Mouse (Mus musculus): ENCODE data around the gene Gramd1b. TPM values are rescaled to one million over a fixed set of nuclear protein-coding genes. Genes with fewer than 3 reads are reported as not detected.
A peak's percentile ranks its signal among the peaks of the same experiment; 100 is the strongest.

The Gramd1b gene
- 3.0 and 6.0 TPM in 2 replicates for polyA plus RNA-seq (2015; fragmentation: Nextera tagmentation; extraction: Ambion mirVana)

- Histone ChIP-seq H3K27me3 (peaks cover 54% of the 10 kb centered on the region), H3K36me3 (no peaks in the 10 kb centered on the region), H3K9me3 (no peaks in the 10 kb centered on the region), H3K4me3 (peak within 1 kb of the TSS; percentile 52), H3K9ac (peak within 1 kb of the TSS; percentile 59), H3K4me1 (peaks cover 7% of the 10 kb centered on the region; the same call in 1 of the 2 replicates), H3K4me2 (replicated peaks) (peak within 1 kb of the TSS; percentile 87), H3K27ac (no peak within 1 kb of the TSS)
- under 1% methylated on average over 40 of the region's 40 CpGs for WGBS
- ATAC-seq (ENCODE audit: low FRiP score, low read depth) = peak; percentile 64
These were observed at the start of gene Gramd1b for GRCm38 (mm10) chr9:40531027-40531621. Gene Gramd1b (minus strand): TSS chr9:40531383.

GRCm38 (mm10) chr9:40578726-40579625 is 47.8 kb upstream of the Gramd1b start:
- Histone ChIP-seq H3K4me3 (no peak overlapping the region), H3K9me3 (no peaks in the 10 kb centered on the region), H3K27me3 (no peaks in the 10 kb centered on the region), H3K9ac (no peak overlapping the region), H3K4me1 (peaks cover 5% of the 10 kb centered on the region; the same call in 1 of the 2 replicates), H3K4me2 (replicated peaks) (no peak overlapping the region), H3K27ac (no peak overlapping the region), H3K36me3 (no peaks in the 10 kb centered on the region)
- ATAC-seq (ENCODE audit: low FRiP score, low read depth) = no peak
- 68% methylated on average over 11 of the region's 11 CpGs for WGBS

- ATAC-seq (ENCODE audit: low FRiP score, low read depth) = no peak
- WGBS = 66% methylated on average over 7 of the region's 7 CpGs
- Histone ChIP-seq H3K27ac (no peak overlapping the region), H3K9me3 (no peaks in the 10 kb centered on the region), H3K27me3 (no peaks in the 10 kb centered on the region), H3K4me1 (peaks cover 5% of the 10 kb centered on the region; the same call in 1 of the 2 replicates), H3K9ac (no peak overlapping the region), H3K4me3 (no peak overlapping the region), H3K4me2 (replicated peaks) (no peak overlapping the region), H3K36me3 (no peaks in the 10 kb centered on the region)
These were observed 45.9 kb upstream of the Gramd1b start for GRCm38 (mm10) chr9:40577132-40577531.

DNA sequence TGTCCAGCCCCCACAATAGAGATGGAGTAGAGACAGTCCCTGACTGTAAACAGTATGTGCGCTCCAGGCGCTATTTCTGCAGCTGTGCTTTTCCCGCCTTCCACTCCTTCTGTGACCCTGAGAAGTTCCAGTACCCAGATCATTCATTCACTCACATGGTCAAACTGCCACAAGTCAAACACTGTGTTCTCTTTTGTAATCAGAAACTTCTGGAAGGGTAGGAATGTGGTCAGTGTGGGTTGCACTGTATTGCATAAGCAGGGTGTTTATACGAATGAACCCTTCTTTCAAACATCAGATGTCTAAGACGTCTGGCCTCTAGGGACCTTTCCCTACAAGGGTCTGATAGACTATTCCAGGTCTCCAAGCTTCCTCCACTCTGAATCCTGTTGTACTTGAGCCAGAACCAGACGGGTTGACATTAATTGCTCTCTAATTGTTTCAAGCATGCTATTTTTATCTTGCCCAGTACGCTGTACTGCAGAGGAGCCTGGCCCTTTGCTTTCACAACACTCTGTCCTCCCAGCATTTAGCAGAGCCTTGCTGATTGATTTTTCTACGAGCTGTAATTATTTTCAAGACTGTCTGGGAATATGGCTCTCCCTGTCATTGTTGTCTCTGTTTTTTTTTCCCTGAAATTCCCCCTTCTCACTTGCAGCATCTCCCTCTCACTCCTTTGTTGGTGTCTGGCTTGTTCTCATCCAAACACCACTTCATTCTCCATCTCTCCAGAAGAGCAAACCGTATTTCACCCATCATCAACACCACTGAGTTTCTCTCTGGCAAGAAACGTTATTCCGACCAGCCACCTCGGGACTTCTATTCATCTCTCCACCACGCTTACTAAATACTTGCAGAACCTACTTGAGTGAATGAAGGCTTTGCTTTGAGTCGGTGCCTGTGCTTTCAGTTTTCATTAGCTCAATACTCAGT is 44.1 kb upstream of the Gramd1b start:
- Histone ChIP-seq H3K4me1 (peaks cover 5% of the 10 kb centered on the region; the same call in 1 of the 2 replicates), H3K9ac (no peak overlapping the region), H3K27me3 (no peaks in the 10 kb centered on the region), H3K27ac (no peak overlapping the region), H3K9me3 (no peaks in the 10 kb centered on the region), H3K4me2 (replicated peaks) (no peak overlapping the region), H3K36me3 (no peaks in the 10 kb centered on the region), H3K4me3 (no peak overlapping the region)
- 55% methylated on average over 14 of the region's 14 CpGs for WGBS
- no peak for ATAC-seq (ENCODE audit: low FRiP score, low read depth)

DNA sequence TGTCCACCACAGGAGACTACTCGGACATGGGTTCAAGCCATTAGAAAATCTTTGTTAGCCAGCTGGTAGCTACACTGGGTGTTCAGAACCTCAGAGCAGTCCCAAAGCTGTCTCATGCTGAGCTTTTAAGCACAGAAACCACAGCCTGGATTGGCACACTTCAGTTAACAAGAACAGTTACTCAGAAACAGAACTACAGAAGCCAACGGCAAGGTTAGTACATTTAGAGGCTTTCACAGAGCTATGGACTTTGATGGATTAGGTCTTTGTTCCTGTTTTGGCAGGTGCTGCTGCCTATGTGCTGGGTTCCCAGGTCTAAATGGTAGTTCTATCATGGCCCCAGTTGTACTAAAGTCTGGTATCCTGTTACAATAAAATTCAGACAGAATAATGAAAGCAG is 40.1 kb upstream of the Gramd1b start:
- Histone ChIP-seq H3K27ac (no peak overlapping the region), H3K9me3 (no peaks in the 10 kb centered on the region), H3K4me1 (peaks cover 5% of the 10 kb centered on the region; the same call in 1 of the 2 replicates), H3K4me3 (no peak overlapping the region), H3K27me3 (no peaks in the 10 kb centered on the region), H3K36me3 (no peaks in the 10 kb centered on the region), H3K4me2 (replicated peaks) (no peak overlapping the region), H3K9ac (no peak overlapping the region)
- 64% methylated on average over 2 of the region's 2 CpGs for WGBS
- ATAC-seq (ENCODE audit: low FRiP score, low read depth) = no peak

- 66% methylated on average over 8 of the region's 8 CpGs for WGBS
- H3K9me3 ChIP-seq = no peaks in the 10 kb centered on the region
- no peaks in the 10 kb centered on the region for H3K36me3 ChIP-seq
- no peaks in the 10 kb centered on the region for H3K4me1 ChIP-seq
- no peak overlapping the region for H3K4me2 ChIP-seq (replicated peaks)
- no peak overlapping the region for H3K9ac ChIP-seq
- H3K27me3 ChIP-seq = no peaks in the 10 kb centered on the region
- ATAC-seq (ENCODE audit: low FRiP score, low read depth) = no peak
- no peak overlapping the region for H3K4me3 ChIP-seq
- H3K27ac ChIP-seq = no peak overlapping the region
These were observed 36.9 kb upstream of the Gramd1b start for GRCm38 (mm10) chr9:40568070-40568469.

DNA sequence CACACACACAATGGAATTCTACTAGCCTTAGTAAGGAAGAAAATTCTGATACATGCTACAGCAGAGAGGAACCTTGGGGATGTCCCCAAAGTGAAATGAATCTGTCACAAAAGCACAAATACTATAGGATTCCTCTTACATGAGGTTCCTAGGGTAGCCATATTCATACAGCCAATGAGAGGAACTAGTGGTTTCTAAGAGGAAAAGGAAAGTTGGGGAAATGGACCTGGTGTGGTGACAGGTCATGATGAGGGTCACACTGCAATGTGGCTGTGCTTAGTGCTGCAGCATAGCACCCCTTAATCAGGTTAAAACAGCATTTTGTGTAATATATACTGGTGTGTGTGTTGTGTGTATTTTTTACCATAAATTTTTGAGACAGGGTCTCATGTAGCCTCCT is 32.6 kb upstream of the Gramd1b start:
- no peak for ATAC-seq (ENCODE audit: low FRiP score, low read depth)
- Histone ChIP-seq H3K4me2 (replicated peaks) (no peak overlapping the region), H3K9me3 (no peaks in the 10 kb centered on the region), H3K36me3 (no peaks in the 10 kb centered on the region), H3K27ac (no peak overlapping the region), H3K27me3 (no peaks in the 10 kb centered on the region), H3K9ac (no peak overlapping the region), H3K4me3 (no peak overlapping the region), H3K4me1 (no peaks in the 10 kb centered on the region)

GRCm38 (mm10) chr9:40559646-40560045 is 28.5 kb upstream of the Gramd1b start:
- WGBS = 75% methylated on average over 7 of the region's 7 CpGs

GRCm38 (mm10) chr9:40557796-40558195 is 26.6 kb upstream of the Gramd1b start:
- Histone ChIP-seq H3K4me1 (no peaks in the 10 kb centered on the region), H3K4me2 (replicated peaks) (no peak overlapping the region), H3K9me3 (no peaks in the 10 kb centered on the region), H3K27me3 (no peaks in the 10 kb centered on the region), H3K36me3 (no peaks in the 10 kb centered on the region), H3K27ac (no peak overlapping the region), H3K4me3 (no peak overlapping the region), H3K9ac (no peak overlapping the region)
- no peak for ATAC-seq (ENCODE audit: low FRiP score, low read depth)
- 91% methylated on average over 5 of the region's 5 CpGs for WGBS

More at GRCm38 (mm10) chr9:40559646-40560045, 28.5 kb upstream of the Gramd1b start:
- Histone ChIP-seq H3K9ac (no peak overlapping the region), H3K4me1 (no peaks in the 10 kb centered on the region), H3K27ac (no peak overlapping the region), H3K9me3 (no peaks in the 10 kb centered on the region), H3K4me3 (no peak overlapping the region), H3K4me2 (replicated peaks) (no peak overlapping the region), H3K27me3 (no peaks in the 10 kb centered on the region), H3K36me3 (no peaks in the 10 kb centered on the region)
- ATAC-seq (ENCODE audit: low FRiP score, low read depth) = no peak

GRCm38 (mm10) chr9:40556396-40556795 is 25.2 kb upstream of the Gramd1b start:
- Histone ChIP-seq H3K36me3 (no peaks in the 10 kb centered on the region), H3K27ac (no peak overlapping the region), H3K4me1 (no peaks in the 10 kb centered on the region), H3K4me3 (no peak overlapping the region), H3K4me2 (replicated peaks) (no peak overlapping the region), H3K9ac (no peak overlapping the region), H3K27me3 (no peaks in the 10 kb centered on the region), H3K9me3 (no peaks in the 10 kb centered on the region)
- no peak for ATAC-seq (ENCODE audit: low FRiP score, low read depth)
- WGBS = 75% methylated on average over 4 of the region's 4 CpGs

DNA sequence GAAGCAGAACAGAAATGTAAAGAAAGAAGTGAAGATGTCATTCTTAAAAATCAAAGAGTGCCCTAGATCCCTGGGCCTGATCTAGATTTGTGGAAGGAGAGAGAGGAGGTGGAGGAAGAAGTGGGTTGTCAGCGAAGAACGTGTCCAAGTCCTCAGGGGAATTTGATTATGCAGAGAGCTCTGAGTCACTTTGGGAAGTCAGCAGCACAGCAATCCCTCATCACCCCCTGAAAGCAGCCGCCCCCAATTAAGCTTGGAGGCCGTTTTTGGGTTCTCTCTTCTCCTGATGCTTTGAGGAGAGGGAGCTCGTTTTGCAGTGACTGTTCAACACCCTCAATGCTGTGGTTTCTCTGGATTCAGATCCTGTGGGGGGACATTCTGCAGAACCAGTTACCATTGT is 24.1 kb upstream of the Gramd1b start:
- Histone ChIP-seq H3K36me3 (no peaks in the 10 kb centered on the region), H3K9ac (no peak overlapping the region), H3K4me1 (no peaks in the 10 kb centered on the region), H3K4me2 (replicated peaks) (no peak overlapping the region), H3K9me3 (no peaks in the 10 kb centered on the region), H3K4me3 (no peak overlapping the region), H3K27me3 (no peaks in the 10 kb centered on the region), H3K27ac (no peak overlapping the region)
- 55% methylated on average over 5 of the region's 5 CpGs for WGBS
- no peak for ATAC-seq (ENCODE audit: low FRiP score, low read depth)

GRCm38 (mm10) chr9:40547876-40548275 is 16.7 kb upstream of the Gramd1b start:
- H3K36me3 ChIP-seq = no peaks in the 10 kb centered on the region
- no peaks in the 10 kb centered on the region for H3K9me3 ChIP-seq
- H3K27ac ChIP-seq = no peak overlapping the region
- no peaks in the 10 kb centered on the region for H3K4me1 ChIP-seq
- 84% methylated on average over 5 of the region's 5 CpGs for WGBS
- H3K27me3 ChIP-seq = no peaks in the 10 kb centered on the region
- H3K9ac ChIP-seq = no peak overlapping the region
- no peak overlapping the region for H3K4me3 ChIP-seq
- no peak overlapping the region for H3K4me2 ChIP-seq (replicated peaks)
- ATAC-seq (ENCODE audit: low FRiP score, low read depth) = no peak
